Mouse (Mus musculus) right cerebral cortex, postnatal 10 days (tissue): Measurements from ENCODE around the gene Zfp384.
"Not testable (repeated sequence)": the region's sequence is repeated elsewhere in the genome, so short reads cannot be mapped to it uniquely, and the experiment has no call there.

Experiments used
- DNase-seq, 2 experiments: peaks; one replicate each; pipeline ENCODE4 v3.0.0; 2021; ENCODE audit warnings: low spot score in 2 of 2

The Zfp384 gene

GRCm38 (mm10) chr6:125009181-125010073, 482 bp downstream of the Zfp384 start:
- DNase-seq, result peak; percentile 89

- DNase-seq, result no peak
Measured at GRCm38 (mm10) chr6:125017682-125018081, 8.7 kb downstream of the Zfp384 start.

GRCm38 (mm10) chr6:125030532-125030931, 21.6 kb downstream of the Zfp384 start:
- not testable (repeated sequence) for DNase-seq

GRCm38 (mm10) chr6:125031604-125032003, 22.7 kb downstream of the Zfp384 start:
- DNase-seq, result no peak

- DNase-seq, result no peak
Measured at GRCm38 (mm10) chr6:125038666-125039065, 29.7 kb downstream of the Zfp384 start.

- DNase-seq, result no peak
Measured at GRCm38 (mm10) chr6:125039131-125039530, 30.2 kb downstream of the Zfp384 start.

GRCm38 (mm10) chr6:125039533-125040153, 30.7 kb downstream of the Zfp384 start, which contains the start of gene Ing4:
Gene Ing4 (plus strand): TSS chr6:125039760.
- peak; percentile 95 to 97 for DNase-seq

GRCm38 (mm10) chr6:125040221-125040620, 31.3 kb downstream of the Zfp384 start:
- DNase-seq, result no peak

- DNase-seq, result no peak
Measured at GRCm38 (mm10) chr6:125041047-125041446, 32.1 kb downstream of the Zfp384 start.

- no peak for DNase-seq
Measured at GRCm38 (mm10) chr6:125042081-125042480, 33.1 kb downstream of the Zfp384 start.

- DNase-seq, result peak; percentile 81 to 90
Measured at GRCm38 (mm10) chr6:125046691-125047090, 37.7 kb downstream of the Zfp384 start.

GRCm38 (mm10) chr6:125049678-125050077, 40.7 kb downstream of the Zfp384 start, which contains the start of gene Acrbp:
Gene Acrbp (plus strand): TSS chr6:125049689.
- DNase-seq, result no peak

- DNase-seq, result no peak
Measured at GRCm38 (mm10) chr6:125051237-125051636, 42.3 kb downstream of the Zfp384 start.

- DNase-seq, result no peak
Measured at GRCm38 (mm10) chr6:125061493-125061892, 52.5 kb downstream of the Zfp384 start.

- DNase-seq, result no peak
Measured at GRCm38 (mm10) chr6:125062511-125062910, 53.6 kb downstream of the Zfp384 start.

- no peak for DNase-seq
Measured at GRCm38 (mm10) chr6:125063906-125064305, 55.0 kb downstream of the Zfp384 start.

GRCm38 (mm10) chr6:125065223-125065622, 56.3 kb downstream of the Zfp384 start:
- not testable (repeated sequence) for DNase-seq

- DNase-seq, result no peak
Measured at GRCm38 (mm10) chr6:125067571-125067995, 58.6 kb downstream of the Zfp384 start, which contains the start of gene Lpar5. Gene Lpar5 (plus strand): TSS chr6:125067920.

- no peak for DNase-seq
Measured at GRCm38 (mm10) chr6:125071170-125071895, 62.4 kb downstream of the Zfp384 start.

- peak; percentile 87 to 88 for DNase-seq
Measured at GRCm38 (mm10) chr6:125071896-125072279, 62.9 kb downstream of the Zfp384 start.

GRCm38 (mm10) chr6:125073825-125074224, 64.9 kb downstream of the Zfp384 start:
- no peak for DNase-seq

GRCm38 (mm10) chr6:125081394-125081793, 72.4 kb downstream of the Zfp384 start:
- DNase-seq, result no peak
